Mouse (Mus musculus) embryonic facial prominence, embryonic 11.5 days (tissue): ENCODE results near the gene Trpm4. TPM values are rescaled to one million over a fixed set of nuclear protein-coding genes. Genes with fewer than 3 reads are reported as not detected.
A peak's percentile ranks its signal among the peaks of the same experiment; 100 is the strongest.

Experiments
- ATAC-seq: fragments of 200-750 bp; cut with Nextera tagmentation; replicated peaks from 2 replicates; pipeline ENCODE4 v1.8.0; 2017; ENCODE audit warnings: low read depth; ENCODE audit not compliant: insufficient number of reproducible peaks, low FRiP score, low TSS enrichment
- DNase-seq: peaks from one replicate; pipeline ENCODE4 v3.0.0-alpha.2; 2015; ENCODE audit warnings: low spot score
- H3K27ac ChIP-seq: fragments of 300-500 bp; sonication (generic); replicated peaks from 2 replicates; pipeline ENCODE4 v1.5.1; 2014; ENCODE audit warnings: mild to moderate bottlenecking, low read depth, low read length, control low read depth
- H3K27me3 ChIP-seq: fragments of 300-500 bp; sonication (generic); 2 replicates; pipeline ENCODE4 v1.6.1; 2014; ENCODE audit warnings: mild to moderate bottlenecking, low read length, moderate library complexity, mixed read lengths; ENCODE audit not compliant: control insufficient read depth, insufficient read depth
- H3K36me3 ChIP-seq: fragments of 300-500 bp; sonication (generic); replicated peaks from 2 replicates; pipeline ENCODE4 v1.6.1; 2014; ENCODE audit warnings: low read depth, mild to moderate bottlenecking, low read length, moderate library complexity, mixed read lengths; ENCODE audit not compliant: control insufficient read depth, insufficient read depth
- H3K4me1 ChIP-seq: fragments of 300-500 bp; sonication (generic); 2 replicates; pipeline ENCODE4 v1.6.1; 2014; ENCODE audit warnings: low read length, mixed read lengths; ENCODE audit not compliant: control insufficient read depth, insufficient read depth
- H3K4me2 ChIP-seq: fragments of 300-500 bp; sonication (generic); 2 replicates; pipeline ENCODE4 v1.6.1; 2014; ENCODE audit warnings: low read depth, mild to moderate bottlenecking, control low read depth, low read length, moderate library complexity
- H3K4me3 ChIP-seq: fragments of 300-500 bp; sonication (generic); 2 replicates; pipeline ENCODE4 v1.5.1; 2014; ENCODE audit warnings: low read depth, low read length, control low read depth
- H3K9ac ChIP-seq: fragments of 300-500 bp; sonication (generic); replicated peaks from 2 replicates; pipeline ENCODE4 v1.6.1; 2014; ENCODE audit warnings: mild to moderate bottlenecking, control low read depth, low read length
- H3K9me3 ChIP-seq: fragments of 300-500 bp; sonication (generic); replicated peaks from 2 replicates; pipeline ENCODE4 v1.6.1; 2016; ENCODE audit warnings: mild to moderate bottlenecking, low read length, inconsistent platforms, mixed read lengths; ENCODE audit not compliant: control insufficient read depth
- WGBS: fragments of 180-500 bp; shearing (Covaris S2); extraction: QIAGEN DNeasy Blood & Tissue Kit; methylation state at CpG from one replicate; pipeline ENCODE4 v1.1.7; 2014; 5-methylcytosine and 5-hydroxymethylcytosine counted together
- polyA plus RNA-seq: library from polyadenylated mRNA; unstranded; fragments of >200 nt; fragmentation: Nextera tagmentation; extraction: Ambion mirVana; gene quantifications from 2 replicates; pipeline ENCODE4 v1.2.1, GENCODE M21; 2014

The Trpm4 gene
- 5.0 and 7.2 TPM in 2 replicates for polyA plus RNA-seq

- peak; percentile 35 for ATAC-seq
- Histone ChIP-seq H3K9ac (peak within 1 kb of the TSS; percentile 72), H3K27ac (peak within 1 kb of the TSS; percentile 35; the same call in 1 of the 2 replicates), H3K36me3 (no peaks in the 10 kb centered on the region), H3K4me2 (peak within 1 kb of the TSS; percentile 91), H3K9me3 (no peaks in the 10 kb centered on the region), H3K4me1 (peaks cover 2% of the 10 kb centered on the region), H3K27me3 (0 out of 2 replicates have a peak, but pooled peaks cover 3% of the 10 kb centered on the region), H3K4me3 (peak within 1 kb of the TSS; percentile 64)
- DNase-seq, result peak; percentile 88
- under 1% methylated on average over 38 of the region's 38 CpGs for WGBS
Observed at GRCm38 (mm10) chr7:45333431-45333982, at the start of gene Trpm4. TSS of gene Trpm4 (minus strand) at chr7:45333780.

DNA sequence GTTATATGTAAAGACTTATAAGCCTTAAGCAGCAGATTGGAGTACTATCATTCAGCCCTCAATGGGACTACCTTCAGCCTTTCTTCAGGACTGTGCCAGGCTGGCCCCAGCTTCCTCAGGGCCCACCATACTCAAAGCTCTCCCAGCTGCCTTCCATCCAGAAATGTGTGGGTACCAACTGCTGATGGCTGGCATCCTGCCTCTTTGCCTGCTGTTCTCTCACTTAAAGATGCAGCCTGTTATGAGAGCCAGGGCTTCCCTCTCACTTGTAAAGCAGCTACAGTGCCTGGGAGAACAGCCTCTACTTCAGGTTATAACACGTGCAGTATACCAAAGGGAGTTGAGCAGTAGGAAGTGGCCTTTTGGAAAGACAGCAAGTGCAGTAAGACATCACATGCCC is 42.5 kb upstream of the Trpm4 start:
- no peaks in the 10 kb centered on the region for H3K4me1 ChIP-seq
- no peak overlapping the region for H3K4me2 ChIP-seq
- no peaks in the 10 kb centered on the region for H3K27me3 ChIP-seq
- no peak overlapping the region for H3K4me3 ChIP-seq
- WGBS, result 94% methylated on average over 1 of the region's 1 CpGs
- no peak for DNase-seq
- H3K27ac ChIP-seq, result no peak overlapping the region
- H3K9me3 ChIP-seq, result no peaks in the 10 kb centered on the region
- peaks cover 20% of the 10 kb centered on the region for H3K36me3 ChIP-seq
- H3K9ac ChIP-seq, result no peak overlapping the region
- ATAC-seq, result no peak

DNA sequence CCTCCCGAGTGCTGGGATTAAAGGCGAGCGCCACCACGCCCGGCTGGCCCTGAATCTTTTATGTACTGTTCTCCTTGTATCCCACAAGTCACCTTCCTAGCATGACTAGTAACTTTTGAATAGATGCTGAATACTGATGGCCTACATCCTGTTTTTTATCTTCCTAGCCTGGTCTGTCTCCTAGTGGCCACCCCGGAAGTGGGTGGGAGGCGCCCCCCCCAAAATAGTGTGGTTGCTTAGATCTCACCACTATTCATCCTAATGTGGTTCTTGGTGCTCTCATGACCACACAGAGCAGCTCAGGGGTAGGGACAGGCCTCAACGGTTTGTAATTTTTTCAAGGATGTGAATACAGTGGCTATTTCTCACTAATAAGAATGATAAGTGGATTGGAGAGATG is 41.0 kb upstream of the Trpm4 start:
- Histone ChIP-seq H3K36me3 (peaks cover 9% of the 10 kb centered on the region), H3K4me1 (0 out of 2 replicates have a peak, but pooled peaks cover 2% of the 10 kb centered on the region), H3K4me3 (no peak overlapping the region), H3K9me3 (no peaks in the 10 kb centered on the region), H3K9ac (no peak overlapping the region), H3K4me2 (no peak overlapping the region), H3K27me3 (peaks cover 5% of the 10 kb centered on the region), H3K27ac (no peak overlapping the region)
- 96% methylated on average over 8 of the region's 8 CpGs for WGBS
- ATAC-seq, result no peak
- DNase-seq, result no peak

DNA sequence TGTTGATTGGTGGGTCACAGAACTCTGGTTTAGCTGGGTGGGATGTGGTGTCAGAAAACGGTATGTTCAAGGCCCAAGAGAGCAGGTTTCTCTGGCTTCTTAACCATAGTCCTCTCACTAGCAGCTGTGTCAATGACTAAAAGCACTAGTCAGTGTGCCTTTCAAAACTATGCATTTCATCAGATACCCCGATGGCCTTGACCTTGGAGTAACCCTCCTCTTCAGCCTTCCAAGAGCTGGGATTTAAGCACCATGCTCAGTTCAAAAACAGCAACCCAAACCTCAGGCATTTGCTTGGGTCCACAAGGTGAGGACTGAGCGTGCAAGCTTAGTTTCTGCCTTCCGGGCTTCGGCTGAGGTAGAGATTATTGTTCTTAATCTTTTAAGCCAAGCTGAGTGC is 38.8 kb upstream of the Trpm4 start:
- ATAC-seq, result no peak
- DNase-seq, result no peak
- H3K27me3 ChIP-seq, result peaks cover 19% of the 10 kb centered on the region
- 0 out of 2 replicates have a peak, but pooled peaks cover 2% of the 10 kb centered on the region for H3K4me1 ChIP-seq
- H3K36me3 ChIP-seq, result peaks cover 5% of the 10 kb centered on the region
- H3K4me2 ChIP-seq, result no peak overlapping the region
- H3K9me3 ChIP-seq, result no peaks in the 10 kb centered on the region
- no peak overlapping the region for H3K27ac ChIP-seq
- no peak overlapping the region for H3K9ac ChIP-seq
- no peak overlapping the region for H3K4me3 ChIP-seq
- WGBS, result 75% methylated on average over 5 of the region's 5 CpGs

- Histone ChIP-seq H3K4me1 (peaks cover 7% of the 10 kb centered on the region; the same call in 1 of the 2 replicates), H3K36me3 (no peaks in the 10 kb centered on the region), H3K27me3 (peaks cover 24% of the 10 kb centered on the region), H3K9me3 (no peaks in the 10 kb centered on the region), H3K4me3 (peak within 1 kb of the TSS; percentile 46), H3K27ac (no peak within 1 kb of the TSS), H3K9ac (peak within 1 kb of the TSS; percentile 43), H3K4me2 (peak within 1 kb of the TSS; percentile 91)
- peak; percentile 89 for DNase-seq
- 13% methylated on average over 27 of the region's 28 CpGs for WGBS
- peak; percentile 70 for ATAC-seq
Observed at GRCm38 (mm10) chr7:45370475-45371311, 37.1 kb upstream of the Trpm4 start, which contains the start of gene Lin7b. TSS of gene Lin7b (minus strand) at chr7:45370583.

GRCm38 (mm10) chr7:45369836-45370474 is 36.4 kb upstream of the Trpm4 start:
- Histone ChIP-seq H3K27me3 (peaks cover 29% of the 10 kb centered on the region), H3K9ac (peak overlapping the region; percentile 43), H3K9me3 (no peaks in the 10 kb centered on the region), H3K4me1 (peaks cover 12% of the 10 kb centered on the region; the same call in 1 of the 2 replicates), H3K36me3 (no peaks in the 10 kb centered on the region), H3K4me2 (peak overlapping the region; percentile 91), H3K4me3 (peak overlapping the region; percentile 46), H3K27ac (no peak overlapping the region)
- ATAC-seq, result no peak
- WGBS, result 10% methylated on average over 50 of the region's 52 CpGs
- no peak for DNase-seq

DNA sequence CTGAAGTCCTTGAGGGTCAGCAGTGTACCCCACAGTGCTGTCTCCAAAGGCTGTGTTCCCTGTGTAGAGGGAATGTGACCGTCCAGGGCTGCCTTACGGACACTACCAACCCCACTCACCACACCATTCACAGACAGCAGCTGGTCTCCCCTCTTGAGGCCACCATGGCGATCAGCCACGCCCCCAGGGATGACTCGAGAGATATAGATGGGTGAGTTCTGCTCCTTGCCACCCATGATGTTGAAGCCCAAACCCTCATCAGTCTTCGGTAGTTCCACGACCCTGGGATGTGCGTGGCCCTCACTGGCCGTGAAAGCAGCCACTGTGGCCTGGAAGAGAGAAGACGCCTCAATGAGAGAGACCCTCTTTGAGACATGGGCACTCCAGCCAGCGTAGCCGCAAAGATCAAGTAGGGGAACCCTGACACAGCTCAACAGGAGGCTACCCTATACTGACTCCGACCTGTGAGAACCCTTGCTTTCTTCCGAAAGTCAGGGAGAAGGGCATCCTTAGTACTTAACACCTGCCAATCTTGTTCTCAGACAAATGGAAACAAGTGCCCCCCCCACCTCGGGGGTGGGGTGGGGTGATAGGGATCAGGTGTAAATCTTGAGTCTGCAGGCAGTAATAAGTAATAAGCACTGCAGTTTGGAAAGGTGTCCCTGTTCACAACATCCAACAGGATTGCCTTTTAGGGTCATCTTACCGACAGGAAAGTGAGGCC is 35.6 kb upstream of the Trpm4 start:
- WGBS, result 75% methylated on average over 16 of the region's 16 CpGs
- no peaks in the 10 kb centered on the region for H3K9me3 ChIP-seq
- no peak overlapping the region for H3K9ac ChIP-seq
- no peak overlapping the region; the same call in 1 of the 2 replicates for H3K4me2 ChIP-seq
- ATAC-seq (no peak), DNase-seq (no peak)
- no peak overlapping the region for H3K27ac ChIP-seq
- H3K36me3 ChIP-seq, result no peaks in the 10 kb centered on the region
- peaks cover 12% of the 10 kb centered on the region; the same call in 1 of the 2 replicates for H3K4me1 ChIP-seq
- H3K4me3 ChIP-seq, result no peak overlapping the region
- H3K27me3 ChIP-seq, result peaks cover 29% of the 10 kb centered on the region
